ENCODE assay signal across 16 mouse cellular contexts in the genomic region with DNA sequence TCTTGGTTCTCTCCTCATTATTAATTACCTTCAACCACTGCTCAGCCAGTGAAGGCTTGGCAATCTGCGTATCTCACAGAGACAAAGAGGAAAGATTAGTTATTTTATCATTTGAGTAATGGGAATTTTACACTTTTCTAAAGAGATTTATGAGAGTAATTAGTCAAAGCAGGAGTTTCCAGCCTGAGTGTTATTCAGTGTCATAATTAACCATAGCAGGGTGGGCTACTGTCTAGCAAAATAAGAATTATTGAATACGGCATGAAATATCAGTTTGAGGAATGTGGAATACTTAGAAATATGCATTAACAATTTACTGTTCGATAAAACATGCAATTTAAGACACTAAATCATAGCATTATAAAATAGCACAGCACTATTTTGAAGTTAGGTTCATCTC.
"Had no signal": no experiment of that assay in that cellular context is flagged by ENCODE, and none has a peak within 500 bp of the region (broad histone marks: within the 10 kb centered on the region; RNA-seq: fewer than 3 reads in every experiment).

No protein-coding gene starts in this region.

- H3K9me3 ChIP-seq: neural tube, embryonic 12.5 days; neural tube, embryonic 13.5 days; stomach, embryonic 15.5 days had no signal

- H3K27ac ChIP-seq: neural tube, embryonic 12.5 days; neural tube, embryonic 13.5 days; stomach, embryonic 15.5 days; stomach, postnatal 0 days had no signal

- H3K9ac ChIP-seq: neural tube, embryonic 12.5 days; neural tube, embryonic 13.5 days; stomach, embryonic 15.5 days had no signal

- H3K36me3 ChIP-seq: neural tube, embryonic 12.5 days; neural tube, embryonic 13.5 days; stomach, embryonic 15.5 days had no signal

- H3K4me2 ChIP-seq: neural tube, embryonic 12.5 days; neural tube, embryonic 13.5 days; stomach, embryonic 15.5 days had no signal

- DNase-seq: retina, postnatal 1 day; right cerebral cortex, adult 18-20 months; right cerebral cortex, postnatal 14 days; right cerebral cortex, postnatal 25 days; right cerebral cortex, postnatal 4 days; spleen, adult 18-20 months; thymus, adult 18-20 months; thymus, adult 2 months; thymus, postnatal 14 days; thymus, postnatal 25 days; thymus, postnatal 36 days; thymus, postnatal 4 days had no signal

- H3K4me1 ChIP-seq: neural tube, embryonic 12.5 days; neural tube, embryonic 13.5 days; stomach, embryonic 15.5 days had no signal

- H3K27me3 ChIP-seq: neural tube, embryonic 12.5 days; neural tube, embryonic 13.5 days; stomach, embryonic 15.5 days had no signal

- H3K4me3 ChIP-seq: neural tube, embryonic 12.5 days; neural tube, embryonic 13.5 days; stomach, embryonic 15.5 days had no signal
